Mouse (Mus musculus) adrenal gland, postnatal 36 days (tissue): ENCODE measurements around the gene Zfp53. TPM values are rescaled to one million over a fixed set of nuclear protein-coding genes. Genes with fewer than 3 reads are reported as not detected.
A peak's percentile ranks its signal among the peaks of the same experiment; 100 is the strongest.
"Not testable (repeated sequence)": the region's sequence is repeated elsewhere in the genome, so short reads cannot be mapped to it uniquely, and the experiment has no call there.

Experiments
- DNase-seq, 2 experiments: peaks; one replicate each; pipeline ENCODE4 v3.0.0; 2021; ENCODE audit warnings: mixed read lengths in 1 of 2
- long read RNA-seq, 2 experiments: library from polyadenylated mRNA; stranded (forward); transcript quantifications; one replicate each; pipeline ENCODE4 v2.0.0; 2021; ENCODE audit warnings: borderline sequencing depth in 2 of 2
- total RNA-seq, 2 experiments: library from RNA; stranded (reverse); gene quantifications; 2 replicates each; pipeline ENCODE4 v1.2.3; 2021

Zfp53 gene
- total RNA-seq: 1 to 10 TPM; 3.5 to 3.9 TPM
- long read RNA-seq, experiment 1, partial matches to known transcripts: 0 of 5 reads
- long read RNA-seq, experiment 1, other reads (novel, unspliced or antisense): 2 of 5 reads
- long read RNA-seq, experiment 2, partial matches to known transcripts: 0 of 2 reads
- long read RNA-seq, experiment 2, other reads (novel, unspliced or antisense): 2 of 2 reads

DNA sequence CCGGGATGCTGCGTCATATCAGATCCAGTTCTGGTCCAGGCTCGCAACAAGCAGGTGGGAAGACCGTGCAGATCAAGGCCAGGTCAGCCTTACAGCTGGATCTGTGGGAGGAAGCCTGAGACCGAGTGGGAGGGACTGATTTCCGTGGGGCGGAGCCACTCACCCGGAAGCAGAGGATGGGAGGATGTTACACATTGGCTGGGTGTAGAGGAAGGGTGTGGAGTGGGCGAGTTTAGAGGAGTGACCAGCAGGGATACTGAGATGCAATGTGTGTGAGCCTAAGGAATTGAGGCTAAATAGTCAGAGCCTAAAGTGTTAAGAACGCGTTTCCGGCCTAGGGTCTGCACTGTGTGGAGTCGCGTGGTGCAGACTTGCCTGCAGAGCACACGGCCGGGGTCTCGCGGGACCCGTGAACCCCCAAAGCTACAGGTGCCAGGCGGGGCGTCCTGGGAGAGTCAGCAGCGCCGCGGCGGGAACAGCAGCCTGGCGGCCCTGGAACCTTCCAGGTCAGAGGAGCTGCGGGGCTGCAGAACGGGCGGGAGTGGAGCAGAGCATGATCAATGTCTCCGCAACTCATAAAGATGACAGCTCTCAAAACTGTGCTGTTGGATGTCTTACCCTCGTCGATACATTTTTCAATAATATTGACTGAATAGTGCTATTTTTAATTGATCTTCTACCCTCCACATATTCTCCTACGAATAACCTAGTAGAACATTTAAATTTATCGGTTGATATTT is at the start of gene Zfp53:
TSS of gene Zfp53 (plus strand) at position 239 of the 740 bp plus-strand sequence.
- peak; percentile 90 to 91 for DNase-seq

GRCm38 (mm10) chr17:21449669-21450068 is 39.1 kb upstream of the Zfp53 start:
- peak; percentile 63 to 70 for DNase-seq

- peak; percentile 94 to 95 for DNase-seq
These were observed 38.6 kb upstream of the Zfp53 start, which contains the start of gene Zfp51 for GRCm38 (mm10) chr17:21450138-21450704. TSS of gene Zfp51 (plus strand) at chr17:21450374.

DNA sequence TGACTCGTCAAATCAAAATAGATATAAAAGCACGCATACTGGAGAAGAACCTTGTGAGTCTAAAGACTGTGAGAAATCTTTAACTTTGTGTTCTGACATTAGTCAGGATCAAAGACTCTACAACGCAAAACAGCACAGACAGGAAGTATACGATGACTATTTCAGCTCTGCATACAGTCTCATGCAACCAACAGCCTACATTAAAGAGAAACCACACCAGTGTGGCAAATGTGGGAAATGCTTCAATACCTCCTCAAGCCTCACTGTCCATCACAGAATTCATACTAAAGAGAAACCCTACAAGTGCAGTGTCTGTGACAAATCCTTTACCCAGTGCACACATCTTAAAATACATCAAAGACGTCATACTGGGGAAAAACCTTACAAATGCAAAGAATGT is 25.2 kb upstream of the Zfp53 start:
- DNase-seq: no peak

DNA sequence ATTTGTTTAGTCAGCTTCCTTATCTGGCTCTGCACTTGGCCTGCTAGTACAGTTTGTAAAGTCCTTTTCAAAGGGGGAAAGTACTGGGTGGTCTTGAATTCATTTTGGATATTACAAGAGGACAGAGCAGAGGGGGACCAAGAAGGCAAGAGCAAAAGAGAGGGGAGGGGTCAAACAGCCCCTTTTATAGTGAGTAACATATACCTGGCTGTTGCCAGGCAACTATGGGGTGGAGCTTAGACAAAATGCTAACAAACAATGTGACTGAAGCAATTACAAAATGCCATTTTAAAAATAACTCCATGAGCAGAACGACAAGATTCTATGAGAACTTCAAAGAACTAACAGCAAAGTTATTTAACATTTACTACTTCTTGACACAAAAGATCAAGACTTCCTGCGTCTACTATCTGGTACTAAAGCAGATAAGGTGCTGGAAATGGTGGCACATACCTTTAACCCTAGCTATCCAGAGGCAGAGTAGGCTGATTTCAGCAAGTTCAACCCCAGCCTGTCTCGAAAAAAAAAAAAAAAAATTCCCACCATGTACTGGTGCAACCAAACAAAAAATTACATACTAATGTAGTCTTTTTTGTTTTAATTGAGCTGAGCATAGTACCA is 16.7 kb upstream of the Zfp53 start:
- no peak for DNase-seq

- DNase-seq: no peak
These were observed 16.0 kb upstream of the Zfp53 start for GRCm38 (mm10) chr17:21472653-21473307.

DNA sequence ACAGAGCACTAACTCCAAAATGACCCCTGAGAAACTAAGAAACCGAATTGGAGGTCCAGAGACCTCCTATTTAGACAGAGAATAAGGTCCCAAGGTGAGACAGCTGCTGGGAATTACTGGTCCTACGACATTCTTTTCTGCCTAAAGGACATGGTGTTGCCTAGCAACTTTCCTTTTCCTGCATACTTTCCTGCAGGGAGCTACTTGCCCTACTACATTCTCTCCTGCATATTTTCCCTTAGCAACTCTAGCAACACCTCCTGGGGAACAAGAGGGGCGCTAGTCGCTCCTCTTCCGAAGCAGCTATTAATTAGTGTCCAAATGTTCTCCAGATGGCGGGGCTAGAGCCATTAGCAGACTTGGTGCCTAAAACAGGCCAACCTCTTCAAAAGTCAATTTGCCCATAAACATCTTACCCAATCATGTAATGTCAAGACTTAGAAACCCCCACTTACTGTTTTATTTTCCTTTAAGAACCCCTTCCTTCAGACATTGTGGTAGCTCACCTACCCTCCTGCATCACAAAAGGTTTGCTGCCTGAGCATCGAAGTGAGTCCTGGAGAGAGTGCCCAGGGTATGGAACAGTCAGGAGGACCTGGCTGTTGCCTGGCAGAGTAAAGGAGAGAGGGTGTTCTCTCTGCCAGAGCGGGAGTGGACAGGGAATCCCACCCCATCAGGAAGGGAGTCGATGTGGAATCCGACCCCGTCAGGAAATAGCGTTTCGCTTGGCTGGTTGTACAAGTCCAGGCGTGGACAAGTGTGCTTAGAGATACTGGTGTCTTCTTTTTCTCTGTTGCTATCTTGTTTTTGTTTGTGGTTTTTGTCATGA is 15.2 kb upstream of the Zfp53 start:
- DNase-seq: no peak

- DNase-seq: not testable (repeated sequence)
These were observed 14.1 kb upstream of the Zfp53 start for GRCm38 (mm10) chr17:21474729-21475128.

GRCm38 (mm10) chr17:21475290-21475689 is 13.5 kb upstream of the Zfp53 start:
- DNase-seq: not testable (repeated sequence)

- peak; percentile 12 to 41 for DNase-seq
These were observed 12.4 kb upstream of the Zfp53 start for GRCm38 (mm10) chr17:21476351-21476750.

DNA sequence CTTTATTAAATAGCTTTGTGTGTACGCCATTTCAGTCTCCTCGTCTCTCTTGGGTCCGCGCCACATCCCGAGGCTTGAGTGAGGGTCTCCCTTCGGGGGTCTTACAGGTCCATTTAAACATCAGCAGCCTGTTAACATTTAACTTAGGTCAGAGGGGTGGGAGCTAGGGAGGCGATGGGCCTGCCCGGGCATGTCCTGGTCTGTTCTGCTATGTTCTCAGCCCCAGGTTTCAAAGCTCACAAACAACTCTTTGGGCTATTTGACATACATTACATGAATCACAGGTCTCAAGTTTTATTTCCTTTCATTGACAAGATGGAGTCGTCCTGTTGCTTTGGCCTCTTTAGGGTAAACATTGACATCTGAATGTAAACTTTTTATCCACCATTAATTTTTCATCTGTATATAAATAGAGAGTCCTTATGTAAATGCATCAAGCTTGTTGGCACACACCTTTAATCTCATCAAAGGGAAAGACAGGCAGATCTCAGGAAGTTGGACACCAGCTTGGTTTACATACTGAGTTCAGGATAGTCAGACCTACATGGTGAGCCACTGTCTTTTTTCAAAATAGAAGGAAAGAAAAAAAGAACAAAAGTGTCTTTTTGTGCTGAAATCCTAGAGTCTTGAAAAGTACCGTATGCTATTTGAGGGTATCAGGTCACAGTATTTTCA is 10.6 kb upstream of the Zfp53 start:
- DNase-seq: not testable (repeated sequence)

GRCm38 (mm10) chr17:21489500-21490001 is 753 bp downstream of the Zfp53 start:
- DNase-seq: no peak

- no peak for DNase-seq
These were observed 12.6 kb downstream of the Zfp53 start for GRCm38 (mm10) chr17:21501365-21501764.

GRCm38 (mm10) chr17:21504524-21504923 is 15.7 kb downstream of the Zfp53 start:
- no peak for DNase-seq

- DNase-seq: no peak
These were observed 17.5 kb downstream of the Zfp53 start for GRCm38 (mm10) chr17:21506258-21506657.

DNA sequence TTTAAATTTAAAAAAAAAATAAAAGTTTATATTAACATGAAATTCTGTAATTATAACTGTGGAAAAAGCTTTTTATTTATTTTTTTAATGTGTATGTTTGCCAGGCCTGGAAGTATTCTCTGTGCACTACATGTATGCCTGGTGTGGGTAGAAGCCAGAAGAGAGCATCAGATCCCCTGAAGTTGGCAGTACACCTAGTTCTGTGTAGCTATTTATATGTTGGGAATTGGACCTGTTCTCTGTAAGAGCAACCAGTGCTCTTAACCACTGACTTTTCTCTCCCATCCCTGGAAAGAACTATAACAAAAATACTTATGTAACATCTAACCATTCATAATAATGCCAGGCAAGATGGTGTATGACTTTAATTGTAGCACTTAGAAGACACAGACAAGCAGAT is 21.0 kb downstream of the Zfp53 start:
- DNase-seq: no peak

GRCm38 (mm10) chr17:21515403-21516105 is 26.8 kb downstream of the Zfp53 start:
- DNase-seq: peak; percentile 61 to 64

GRCm38 (mm10) chr17:21516201-21517129 is 27.7 kb downstream of the Zfp53 start:
- peak; percentile 83 to 87 for DNase-seq
